In genomic region chr11:99055571-99056452, GRCm38 (mm10) we compare ENCODE assay signal across 10 mouse cellular contexts. TPM values are rescaled to one million over a fixed set of nuclear protein-coding genes. Genes with fewer than 3 reads are reported as not detected.
DNase-seq lines count a peak whose midpoint lies in the region; ATAC-seq and TF ChIP-seq lines count a peak whose summit lies in the region.
"Had no signal": no experiment of that assay in that cellular context is flagged by ENCODE, and none has a peak within 500 bp of the region (broad histone marks: within the 10 kb centered on the region; RNA-seq: fewer than 3 reads in every experiment).

No protein-coding gene starts in this region.

- no peaks in the 10 kb centered on the region for H3K36me3 ChIP-seq in lung, postnatal 0 days (ENCODE audit: insufficient read depth, low read length)
- peaks cover 22% of the 10 kb centered on the region for H3K36me3 ChIP-seq in embryonic facial prominence, embryonic 14.5 days (ENCODE audit: control insufficient read depth, insufficient read depth, low read length)
- no peaks in the 10 kb centered on the region for H3K36me3 ChIP-seq in heart, embryonic 16.5 days (ENCODE audit: control insufficient read depth, insufficient read depth)

- peak; percentile 89 for ATAC-seq in lung, postnatal 0 days
- ATAC-seq in embryonic facial prominence, embryonic 14.5 days (ENCODE audit: low read depth) = peak; percentile 73
- ATAC-seq in heart, embryonic 16.5 days (replicated peaks; ENCODE audit: extremely low read depth, insufficient read depth, low FRiP score) = peak; percentile 42

- H3K9me3 ChIP-seq in lung, postnatal 0 days (ENCODE audit: low read length) = no peaks in the 10 kb centered on the region
- peaks cover 4% of the 10 kb centered on the region for H3K9me3 ChIP-seq in embryonic facial prominence, embryonic 14.5 days (ENCODE audit: control insufficient read depth, low read length)
- H3K9me3 ChIP-seq in heart, embryonic 16.5 days (replicated peaks; ENCODE audit: control insufficient read depth, low read length) = peaks cover 6% of the 10 kb centered on the region; the same call in 1 of the 2 replicates

- 32% methylated on average over 8 of the region's 8 CpGs for WGBS in lung, postnatal 0 days
- WGBS in embryonic facial prominence, embryonic 14.5 days = 5% methylated on average over 8 of the region's 8 CpGs
- 30% methylated on average over 8 of the region's 8 CpGs for WGBS in heart, embryonic 16.5 days

- peak; percentile 84 for DNase-seq in lung, postnatal 0 days (ENCODE audit: low spot score)
- no peak for DNase-seq in lung, postnatal 25 days (ENCODE audit: low spot score)
- peak; percentile 90 for DNase-seq in embryonic facial prominence, embryonic 14.5 days (ENCODE audit: low spot score)
- DNase-seq in mesoderm, embryonic 11.5 days (ENCODE audit: low read depth, low spot score) = peak; percentile 63
- DNase-seq in thymus, postnatal 0 days (ENCODE audit: low spot score) = no peak
- DNase-seq in layer of hippocampus, adult 11-12 months (ENCODE audit: low spot score) = no peak
- DNase-seq in right cerebral cortex, postnatal 25 days = no peak
- DNase-seq: cerebellum, adult 9-10 months had no signal

- H3K4me1 ChIP-seq in lung, postnatal 0 days (ENCODE audit: insufficient read depth, low read depth, low read length) = no peaks in the 10 kb centered on the region
- peaks cover 22% of the 10 kb centered on the region for H3K4me1 ChIP-seq in embryonic facial prominence, embryonic 14.5 days (ENCODE audit: control insufficient read depth, insufficient read depth, low read length)
- H3K4me1 ChIP-seq in heart, embryonic 16.5 days (ENCODE audit: control insufficient read depth, insufficient read depth, low read length) = peaks cover 11% of the 10 kb centered on the region

- TF ChIP-seq EP300 in lung, postnatal 0 days (IDR thresholded peaks at IDR 0.05) = peak; percentile 38; the same call in 1 of the 2 replicates

- H3K4me2 ChIP-seq in lung, postnatal 0 days (replicated peaks; ENCODE audit: low read depth, low read length) = no peak overlapping the region
- no peak overlapping the region; the same call in 1 of the 2 replicates for H3K4me2 ChIP-seq in embryonic facial prominence, embryonic 14.5 days (ENCODE audit: low read depth, low read length)
- no peak overlapping the region for H3K4me2 ChIP-seq in heart, embryonic 16.5 days (ENCODE audit: low read depth, low read length)
- H3K4me2 ChIP-seq: neural tube, embryonic 12.5 days had no signal

- H3K9ac ChIP-seq in lung, postnatal 0 days (replicated peaks; ENCODE audit: low read depth) = no peak overlapping the region
- H3K9ac ChIP-seq in embryonic facial prominence, embryonic 14.5 days (ENCODE audit: low read depth, low read length) = no peak overlapping the region
- no peak overlapping the region for H3K9ac ChIP-seq in heart, embryonic 16.5 days (ENCODE audit: low read length)
- H3K9ac ChIP-seq: neural tube, embryonic 12.5 days had no signal

- TF ChIP-seq CTCF in lung, postnatal 0 days (IDR thresholded peaks at IDR 0.05) = no peak

- H3K27me3 ChIP-seq in lung, postnatal 0 days (replicated peaks; ENCODE audit: insufficient read depth, low read length) = no peaks in the 10 kb centered on the region
- H3K27me3 ChIP-seq in embryonic facial prominence, embryonic 14.5 days (replicated peaks; ENCODE audit: control insufficient read depth, insufficient read depth, low read length) = no peaks in the 10 kb centered on the region
- no peaks in the 10 kb centered on the region for H3K27me3 ChIP-seq in heart, embryonic 16.5 days (ENCODE audit: control insufficient read depth, insufficient read depth, low read length)
- H3K27me3 ChIP-seq: neural tube, embryonic 12.5 days had no signal

- H3K4me3 ChIP-seq in lung, postnatal 0 days (ENCODE audit: low read depth, low read length) = no peak overlapping the region
- H3K4me3 ChIP-seq in embryonic facial prominence, embryonic 14.5 days (ENCODE audit: low read depth, low read length) = no peak overlapping the region
- no peak overlapping the region for H3K4me3 ChIP-seq in heart, embryonic 16.5 days (ENCODE audit: low read length)
- H3K4me3 ChIP-seq: neural tube, embryonic 12.5 days had no signal

- peak overlapping the region; percentile 23; the same call in 1 of the 2 replicates for H3K27ac ChIP-seq in lung, postnatal 0 days (ENCODE audit: low read length)
- peak overlapping the region; percentile 36 for H3K27ac ChIP-seq in embryonic facial prominence, embryonic 14.5 days (replicated peaks; ENCODE audit: low read depth, low read length)
- H3K27ac ChIP-seq in heart, embryonic 16.5 days (ENCODE audit: low read length) = peak overlapping the region; percentile 24
- H3K27ac ChIP-seq: neural tube, embryonic 12.5 days had no signal

RNA-seq across cellular contexts. Expression of gene Igfbp4, which starts 14.8 kb away (rescaled TPM):
- polyA plus RNA-seq in lung, postnatal 0 days (2015; fragmentation: Nextera tagmentation; extraction: Ambion mirVana) = 416 and 433 TPM in 2 replicates
- 966 and 1,068 TPM in 2 replicates for polyA plus RNA-seq in embryonic facial prominence, embryonic 14.5 days (2014; fragmentation: Nextera tagmentation; extraction: Ambion mirVana)
- 377 and 385 TPM in 2 replicates for polyA plus RNA-seq in heart, embryonic 16.5 days (2015; fragmentation: Nextera tagmentation; extraction: Ambion mirVana)
- 85.0 and 98.4 TPM in 2 replicates for polyA plus RNA-seq in thymus, postnatal 0 days (2015; fragmentation: Nextera tagmentation; extraction: Ambion mirVana)

RNA-seq across cellular contexts. Expression of gene Top2a, which starts 31.8 kb away (rescaled TPM):
- polyA plus RNA-seq in lung, postnatal 0 days (2015; fragmentation: Nextera tagmentation; extraction: Ambion mirVana) = 11.1 and 16.9 TPM in 2 replicates
- polyA plus RNA-seq in embryonic facial prominence, embryonic 14.5 days (2014; fragmentation: Nextera tagmentation; extraction: Ambion mirVana) = 181 and 201 TPM in 2 replicates
- 162 and 179 TPM in 2 replicates for polyA plus RNA-seq in heart, embryonic 16.5 days (2015; fragmentation: Nextera tagmentation; extraction: Ambion mirVana)
- 298 and 329 TPM in 2 replicates for polyA plus RNA-seq in thymus, postnatal 0 days (2015; fragmentation: Nextera tagmentation; extraction: Ambion mirVana)

RNA-seq across cellular contexts. Expression of gene Tns4, which starts 33.3 kb away (rescaled TPM):
- 0.13 and 0.24 TPM in 2 replicates for polyA plus RNA-seq in lung, postnatal 0 days (2015; fragmentation: Nextera tagmentation; extraction: Ambion mirVana)
- 0.81 and 1.0 TPM in 2 replicates for polyA plus RNA-seq in embryonic facial prominence, embryonic 14.5 days (2014; fragmentation: Nextera tagmentation; extraction: Ambion mirVana)
- 0.06 and 0.71 TPM in 2 replicates for polyA plus RNA-seq in heart, embryonic 16.5 days (2015; fragmentation: Nextera tagmentation; extraction: Ambion mirVana)
- polyA plus RNA-seq in thymus, postnatal 0 days (2015; fragmentation: Nextera tagmentation; extraction: Ambion mirVana) = 1.4 and 1.7 TPM in 2 replicates

Comparison
In these comparisons a context has a peak if more than half of its experiments do, and no peak if none do; other contexts are left out.
1. DNase-seq: peak in lung, postnatal 0 days (single experiment), embryonic facial prominence, embryonic 14.5 days (single experiment) and mesoderm, embryonic 11.5 days (single experiment); none in lung, postnatal 25 days (single experiment), thymus, postnatal 0 days (single experiment), layer of hippocampus, adult 11-12 months (single experiment) and right cerebral cortex, postnatal 25 days (single experiment).
2. Peak in every context shown above with its lines, with median percentiles within 50 percentile points of each other: ATAC-seq and H3K27ac ChIP-seq.